Mouse (Mus musculus) heart, adult 2 months (tissue): Measurements from ENCODE around the gene Rcbtb2. TPM values are rescaled to one million over a fixed set of nuclear protein-coding genes. Genes with fewer than 3 reads are reported as not detected.
A peak's percentile ranks its signal among the peaks of the same experiment; 100 is the strongest.

ENCODE experiments used
- DNase-seq, 2 experiments: peaks; one replicate each; pipeline ENCODE4 v3.0.0; 2021
- H3K27ac ChIP-seq: fragments of 200-600 bp; 2 replicates; pipeline ENCODE4 v1.8.1; 2022
- H3K27me3 ChIP-seq: fragments of 200-500 bp; 2 replicates; pipeline ENCODE4 v1.6.1; 2012; ENCODE audit warnings: mild to moderate bottlenecking, low read length, inconsistent platforms, mixed read lengths; ENCODE audit not compliant: control insufficient read depth, insufficient read depth
- H3K36me3 ChIP-seq: fragments of 200-500 bp; 2 replicates; pipeline ENCODE4 v1.6.1; 2012; ENCODE audit warnings: low read length, inconsistent platforms; ENCODE audit not compliant: control insufficient read depth, insufficient read depth
- H3K4me1 ChIP-seq: fragments of 200-500 bp; 2 replicates; pipeline ENCODE4 v1.6.1; 2011; ENCODE audit warnings: low read length; ENCODE audit not compliant: control insufficient read depth, insufficient read depth
- H3K4me3 ChIP-seq: fragments of 200-600 bp; 2 replicates; pipeline ENCODE4 v1.8.1; 2022
- H3K79me2 ChIP-seq: fragments of 200-500 bp; replicated peaks from 2 replicates; pipeline ENCODE4 v1.6.1; 2012; ENCODE audit warnings: mild to moderate bottlenecking, inconsistent platforms, low read length, moderate library complexity, mixed read lengths; ENCODE audit not compliant: control insufficient read depth, insufficient read depth
- H3K9ac ChIP-seq: fragments of 200-500 bp; 2 replicates; pipeline ENCODE4 v1.6.1; 2012; ENCODE audit warnings: low read depth, mild to moderate bottlenecking, control low read depth, inconsistent platforms, low read length, mixed read lengths
- CTCF ChIP-seq: fragments of 200-600 bp; IDR thresholded peaks from 2 replicates; pipeline ENCODE4 v1.8.1; 2022; ENCODE audit warnings: antibody characterized with exemption, mild to moderate bottlenecking, moderate library complexity
- EP300 ChIP-seq: fragments of 200-500 bp; IDR thresholded peaks from 2 replicates; pipeline ENCODE4 v1.6.1; 2011; ENCODE audit warnings: low read depth, low read length, control low read depth; ENCODE audit not compliant: insufficient read depth
- POLR2A ChIP-seq: fragments of 200-500 bp; IDR thresholded peaks from 2 replicates; pipeline ENCODE4 v1.6.1; 2011; ENCODE audit warnings: mild to moderate bottlenecking, low read depth, low read length, control low read depth; ENCODE audit not compliant: insufficient read depth
- WGBS: fragments of 180-500 bp; shearing (Covaris S2); methylation state at CpG from one replicate; pipeline ENCODE4 v1.1.7; 2018; 5-methylcytosine and 5-hydroxymethylcytosine counted together
- intact Hi-C: fragments of 180-260 bp; cut with DNase I; formaldehyde crosslinking; loops from one replicate; pipeline ENCODE4 v1.15.1; 2025
- polyA plus RNA-seq: library from polyadenylated mRNA; depleted of rRNA; stranded (reverse); fragments of >200 nt; gene quantifications from 2 replicates; pipeline ENCODE4 v1.2.3, GENCODE M21; 2012
- total RNA-seq, 2 experiments: library from RNA; stranded (reverse); gene quantifications; 2 replicates each; pipeline ENCODE4 v1.2.3; 2021

The Rcbtb2 gene
- total and polyA plus RNA-seq, 3 experiments = 16.9 to 20.9 (median 20.8) TPM

- no peak for DNase-seq
- no peaks in the 10 kb centered on the region for H3K4me1 ChIP-seq
- H3K9ac ChIP-seq = no peak overlapping the region
- 91% methylated on average over 10 of the region's 10 CpGs for WGBS
- H3K79me2 ChIP-seq = no peaks in the 10 kb centered on the region
- intact Hi-C loops = no loop called here
- no peaks in the 10 kb centered on the region for H3K27me3 ChIP-seq
- no peaks in the 10 kb centered on the region for H3K36me3 ChIP-seq
- TF ChIP-seq CTCF (no peak), EP300 (no peak), POLR2A (no peak)
- no peak overlapping the region for H3K4me3 ChIP-seq
- no peak overlapping the region for H3K27ac ChIP-seq
These were observed 40.6 kb downstream of the Rcbtb2 start for GRCm38 (mm10) chr14:73163363-73163998.

GRCm38 (mm10) chr14:73165136-73165535, 42.3 kb downstream of the Rcbtb2 start:
- H3K9ac ChIP-seq = no peak overlapping the region
- no peaks in the 10 kb centered on the region for H3K27me3 ChIP-seq
- 90% methylated on average over 6 of the region's 6 CpGs for WGBS
- no peaks in the 10 kb centered on the region for H3K4me1 ChIP-seq
- H3K79me2 ChIP-seq = no peaks in the 10 kb centered on the region
- H3K4me3 ChIP-seq = no peak overlapping the region
- intact Hi-C loops = no loop called here
- H3K27ac ChIP-seq = no peak overlapping the region
- TF ChIP-seq POLR2A (no peak), CTCF (no peak), EP300 (no peak)
- no peak for DNase-seq
- H3K36me3 ChIP-seq = no peaks in the 10 kb centered on the region

DNA sequence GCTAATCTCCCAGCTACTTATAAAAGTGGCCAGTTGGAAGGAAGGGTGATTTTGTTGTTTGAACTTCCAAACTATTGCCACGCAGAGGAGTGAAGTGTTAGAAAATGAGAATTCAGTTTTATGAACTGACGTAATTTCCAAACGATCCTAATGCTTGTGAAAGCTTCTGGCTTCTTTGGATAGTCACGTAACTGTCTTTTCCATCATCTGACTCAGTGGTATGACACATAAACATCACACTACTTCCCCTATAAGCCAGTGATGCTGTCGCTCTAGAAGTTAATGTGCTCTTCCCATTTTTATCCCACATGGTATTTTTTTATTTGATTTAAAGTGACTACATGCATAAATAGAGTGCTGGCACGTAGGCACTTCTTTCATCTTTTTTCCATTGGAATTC, 45.8 kb downstream of the Rcbtb2 start:
- Histone ChIP-seq H3K36me3 (no peaks in the 10 kb centered on the region), H3K79me2 (no peaks in the 10 kb centered on the region), H3K27ac (no peak overlapping the region), H3K27me3 (no peaks in the 10 kb centered on the region), H3K9ac (no peak overlapping the region), H3K4me1 (no peaks in the 10 kb centered on the region), H3K4me3 (no peak overlapping the region)
- no peak for TF ChIP-seq CTCF
- TF ChIP-seq EP300 = no peak
- TF ChIP-seq POLR2A = no peak
- 90% methylated on average over 6 of the region's 6 CpGs for WGBS
- no peak for DNase-seq
- intact Hi-C loops = no loop called here

DNA sequence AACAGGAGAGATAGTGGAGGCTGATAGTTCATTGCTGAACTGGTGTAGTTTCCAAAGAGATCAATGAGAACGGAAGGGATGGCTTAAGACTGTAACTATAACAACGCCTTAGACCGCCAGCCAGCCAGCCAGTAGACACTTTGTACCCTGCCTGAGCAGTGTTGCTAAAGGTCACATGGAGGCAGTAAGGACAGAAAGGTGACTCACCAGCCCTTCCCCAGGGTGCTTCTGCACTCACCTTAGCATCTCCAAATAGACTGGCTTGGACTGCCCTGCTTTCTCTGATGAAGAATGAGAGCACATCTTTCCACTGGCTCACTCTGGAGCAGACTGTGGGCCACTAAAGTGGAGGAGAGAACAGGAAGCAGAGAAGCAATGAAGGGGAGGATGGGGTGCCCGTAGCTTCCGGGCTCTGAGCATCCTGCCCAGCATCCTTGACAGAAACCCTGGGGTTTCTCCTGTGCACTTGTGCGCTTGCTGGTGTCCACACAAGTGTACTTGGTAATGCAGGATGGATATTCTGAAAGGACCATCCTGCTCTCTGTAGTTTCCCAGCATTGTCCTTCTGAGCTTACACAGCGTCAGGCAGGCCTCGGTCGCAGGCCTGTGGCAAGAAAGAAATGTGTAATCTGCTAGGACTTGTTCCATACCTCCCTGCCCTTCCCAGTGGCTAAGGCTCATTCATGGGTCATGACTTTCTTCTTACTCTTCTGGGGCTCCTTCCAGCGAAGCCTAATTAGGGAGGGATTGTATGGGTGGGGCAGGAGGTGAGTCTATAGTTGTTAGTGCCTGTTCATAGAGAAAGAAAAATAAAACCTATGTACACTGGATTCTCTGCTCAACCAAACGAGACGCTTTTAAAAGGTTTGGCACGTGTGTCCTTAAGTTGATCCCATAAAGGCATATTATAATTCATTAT, 47.3 kb downstream of the Rcbtb2 start:
- no peaks in the 10 kb centered on the region for H3K36me3 ChIP-seq
- intact Hi-C loops = loop anchor here (5.0 kb wide), 1 partner anchor 58 kb away; no protein-coding TSS in a partner anchor
- H3K27me3 ChIP-seq = no peaks in the 10 kb centered on the region
- H3K4me1 ChIP-seq = no peaks in the 10 kb centered on the region
- 91% methylated on average over 13 of the region's 13 CpGs for WGBS
- no peak overlapping the region for H3K4me3 ChIP-seq
- no peak for TF ChIP-seq CTCF
- no peak for TF ChIP-seq EP300
- TF ChIP-seq POLR2A = no peak
- DNase-seq = no peak
- no peaks in the 10 kb centered on the region for H3K79me2 ChIP-seq
- H3K27ac ChIP-seq = no peak overlapping the region
- no peak overlapping the region for H3K9ac ChIP-seq

DNA sequence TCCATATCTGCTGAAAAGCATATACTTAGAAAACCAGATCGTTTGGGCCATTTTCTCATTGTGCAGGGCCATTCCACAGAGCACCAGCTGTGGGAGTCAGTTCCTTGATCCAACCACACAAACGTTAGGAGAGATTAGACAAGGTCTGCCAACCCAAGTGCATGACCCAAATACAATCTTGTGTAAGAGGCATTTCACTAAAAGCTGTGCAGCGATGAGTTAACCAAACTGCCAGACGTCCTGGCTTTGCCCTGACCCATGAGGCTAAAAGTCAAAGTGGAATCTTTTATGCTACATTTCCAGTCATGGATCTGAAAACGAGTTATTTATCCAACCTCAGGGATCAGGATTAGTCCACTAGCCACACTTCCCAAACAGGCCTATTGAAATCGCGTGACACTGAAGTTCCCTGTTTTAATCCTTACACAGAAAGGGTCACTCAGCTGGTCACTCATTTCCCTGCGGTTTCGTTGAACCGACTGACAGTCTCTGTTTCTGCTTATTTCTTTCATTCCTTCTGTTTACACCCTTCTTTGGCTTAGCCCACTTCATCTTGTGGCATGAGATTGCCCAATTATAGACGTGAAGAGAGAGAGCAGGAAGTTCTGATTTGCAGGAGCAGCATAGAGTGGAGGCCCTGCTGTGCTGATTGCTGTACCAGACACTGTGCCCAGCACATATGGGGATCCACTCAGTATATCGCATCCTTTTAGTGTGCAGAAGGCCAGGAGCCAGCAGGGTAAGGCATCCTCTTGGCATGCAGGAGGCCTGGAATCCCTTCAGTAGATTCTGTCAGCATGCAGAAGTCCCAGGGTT, 49.6 kb downstream of the Rcbtb2 start:
- Histone ChIP-seq H3K9ac (no peak overlapping the region), H3K79me2 (no peaks in the 10 kb centered on the region), H3K27ac (no peak overlapping the region), H3K36me3 (no peaks in the 10 kb centered on the region), H3K4me1 (no peaks in the 10 kb centered on the region; the same call in 1 of the 2 replicates), H3K4me3 (no peak overlapping the region), H3K27me3 (no peaks in the 10 kb centered on the region)
- TF ChIP-seq EP300 (no peak), CTCF (no peak), POLR2A (no peak)
- peak in 1 of 2 experiments; percentile 25 for DNase-seq
- intact Hi-C loops = loop anchor here (5.0 kb wide), 1 partner anchor 60 kb away; no protein-coding TSS in a partner anchor
- 68% methylated on average over 12 of the region's 12 CpGs for WGBS
